Mouse (Mus musculus) midbrain, embryonic 16.5 days (tissue): Measurements from ENCODE around the gene Flywch2. TPM values are rescaled to one million over a fixed set of nuclear protein-coding genes. Genes with fewer than 3 reads are reported as not detected.
A peak's percentile ranks its signal among the peaks of the same experiment; 100 is the strongest.

Experiments used
- ATAC-seq: fragments of 200-750 bp; cut with Nextera tagmentation; 2 replicates; pipeline ENCODE4 v1.8.0; 2017; ENCODE audit warnings: moderate TSS enrichment
- H3K27ac ChIP-seq: fragments of 300-500 bp; sonication (generic); 2 replicates; pipeline ENCODE4 v1.5.1; 2014; ENCODE audit warnings: mild to moderate bottlenecking, low read length, mixed read lengths
- H3K27me3 ChIP-seq: fragments of 300-500 bp; sonication (generic); 2 replicates; pipeline ENCODE4 v1.6.1; 2014; ENCODE audit warnings: low read depth, low read length, mixed read lengths; ENCODE audit not compliant: control insufficient read depth, insufficient read depth
- H3K36me3 ChIP-seq: fragments of 300-500 bp; sonication (generic); 2 replicates; pipeline ENCODE4 v1.6.1; 2014; ENCODE audit warnings: mild to moderate bottlenecking, low read length, moderate library complexity, mixed read lengths; ENCODE audit not compliant: control insufficient read depth, insufficient read depth
- H3K4me1 ChIP-seq: fragments of 300-500 bp; sonication (generic); 2 replicates; pipeline ENCODE4 v1.6.1; 2014; ENCODE audit warnings: mild to moderate bottlenecking, low read length, mixed read lengths; ENCODE audit not compliant: control insufficient read depth, insufficient read depth
- H3K4me2 ChIP-seq: fragments of 300-500 bp; sonication (generic); 2 replicates; pipeline ENCODE4 v1.6.1; 2014; ENCODE audit warnings: mild to moderate bottlenecking, low read length, mixed read lengths
- H3K4me3 ChIP-seq: fragments of 300-500 bp; sonication (generic); 2 replicates; pipeline ENCODE4 v1.5.1; 2014; ENCODE audit warnings: low read depth, mild to moderate bottlenecking, low read length, moderate library complexity, mixed read lengths
- H3K9ac ChIP-seq: fragments of 300-500 bp; sonication (generic); 2 replicates; pipeline ENCODE4 v1.6.1; 2014; ENCODE audit warnings: low read depth, low read length, mixed read lengths
- H3K9me3 ChIP-seq: fragments of 300-500 bp; sonication (generic); replicated peaks from 2 replicates; pipeline ENCODE4 v1.6.1; 2014; ENCODE audit warnings: mild to moderate bottlenecking, low read length, mixed read lengths; ENCODE audit not compliant: control insufficient read depth, poor library complexity, severe bottlenecking
- WGBS: fragments of 180-500 bp; shearing (Covaris S2); extraction: QIAGEN DNeasy Blood & Tissue Kit; methylation state at CpG from one replicate; pipeline ENCODE4 v1.1.7; 2014; 5-methylcytosine and 5-hydroxymethylcytosine counted together
- polyA plus RNA-seq: library from polyadenylated mRNA; unstranded; fragments of >200 nt; fragmentation: Nextera tagmentation; extraction: Ambion mirVana; gene quantifications from 2 replicates; pipeline ENCODE4 v1.2.1, GENCODE M21; 2015

The Flywch2 gene
- polyA plus RNA-seq, 1 experiment from 2014 or later = 81.3 TPM

DNA sequence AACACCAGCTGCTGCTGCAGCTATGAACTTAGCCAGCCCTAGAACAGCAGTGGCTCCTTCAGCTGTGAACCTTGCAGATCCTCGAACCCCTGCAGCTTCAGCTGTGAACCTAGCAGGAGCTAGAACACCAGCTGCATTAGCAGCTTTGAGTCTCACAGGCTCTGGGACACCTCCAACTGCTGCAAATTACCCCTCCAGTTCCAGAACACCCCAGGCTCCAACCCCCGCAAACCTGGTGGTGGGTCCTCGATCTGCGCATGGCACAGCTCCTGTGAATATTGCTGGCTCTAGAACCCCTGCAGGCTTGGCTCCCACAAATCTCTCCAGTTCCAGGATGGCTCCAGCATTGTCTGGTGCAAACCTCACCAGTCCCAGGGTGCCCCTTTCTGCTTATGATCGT, 34.9 kb upstream of the Flywch2 start:
- Histone ChIP-seq H3K36me3 (peaks cover 83% of the 10 kb centered on the region), H3K4me3 (no peak overlapping the region), H3K9me3 (peaks cover 17% of the 10 kb centered on the region; the same call in 1 of the 2 replicates), H3K4me1 (no peaks in the 10 kb centered on the region), H3K27me3 (no peaks in the 10 kb centered on the region), H3K9ac (no peak overlapping the region), H3K27ac (no peak overlapping the region), H3K4me2 (no peak overlapping the region)
- ATAC-seq = no peak
- 94% methylated on average over 5 of the region's 5 CpGs for WGBS

DNA sequence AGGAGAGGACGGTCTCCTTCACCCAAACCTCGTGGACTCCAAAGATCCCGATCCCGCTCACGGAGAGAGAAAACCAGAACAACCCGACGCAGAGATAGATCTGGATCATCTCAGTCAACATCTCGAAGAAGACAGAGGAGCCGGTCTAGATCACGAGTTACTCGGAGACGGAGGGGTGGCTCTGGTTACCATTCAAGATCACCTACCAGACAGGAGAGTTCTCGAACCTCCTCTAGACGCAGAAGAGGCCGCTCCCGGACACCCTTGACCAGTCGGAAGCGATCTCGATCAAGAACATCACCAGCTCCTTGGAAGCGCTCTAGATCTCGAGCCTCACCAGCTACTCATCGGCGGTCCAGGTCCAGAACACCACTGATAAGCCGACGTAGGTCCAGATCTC, 33.4 kb upstream of the Flywch2 start:
- Histone ChIP-seq H3K27ac (no peak overlapping the region), H3K9me3 (peaks cover 17% of the 10 kb centered on the region; the same call in 1 of the 2 replicates), H3K4me2 (no peak overlapping the region), H3K27me3 (no peaks in the 10 kb centered on the region), H3K9ac (no peak overlapping the region), H3K4me3 (no peak overlapping the region), H3K36me3 (peaks cover 82% of the 10 kb centered on the region), H3K4me1 (no peaks in the 10 kb centered on the region)
- 97% methylated on average over 25 of the region's 25 CpGs for WGBS
- ATAC-seq = no peak

DNA sequence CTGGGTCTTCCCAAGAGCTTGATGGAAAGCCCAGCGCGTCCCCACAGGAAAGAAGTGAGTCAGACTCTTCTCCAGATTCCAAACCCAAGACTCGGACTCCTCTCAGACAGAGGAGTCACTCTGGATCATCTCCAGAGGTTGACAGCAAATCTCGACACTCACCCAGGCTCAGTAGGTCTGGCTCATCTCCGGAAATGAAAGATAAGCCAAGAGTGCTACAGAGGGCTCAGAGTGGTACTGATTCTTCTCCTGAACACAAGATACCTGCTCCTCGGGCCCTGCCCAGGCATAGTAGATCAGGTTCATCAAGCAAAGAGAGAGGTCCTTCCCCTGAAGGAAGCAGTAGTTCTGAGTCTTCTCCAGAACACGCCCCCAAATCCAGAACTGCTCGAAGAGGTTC, 32.7 kb upstream of the Flywch2 start:
- Histone ChIP-seq H3K36me3 (peaks cover 88% of the 10 kb centered on the region), H3K4me3 (no peak overlapping the region), H3K9me3 (peaks cover 17% of the 10 kb centered on the region; the same call in 1 of the 2 replicates), H3K4me1 (no peaks in the 10 kb centered on the region), H3K9ac (no peak overlapping the region), H3K27me3 (no peaks in the 10 kb centered on the region), H3K4me2 (no peak overlapping the region), H3K27ac (no peak overlapping the region)
- 99% methylated on average over 8 of the region's 8 CpGs for WGBS
- no peak for ATAC-seq

DNA sequence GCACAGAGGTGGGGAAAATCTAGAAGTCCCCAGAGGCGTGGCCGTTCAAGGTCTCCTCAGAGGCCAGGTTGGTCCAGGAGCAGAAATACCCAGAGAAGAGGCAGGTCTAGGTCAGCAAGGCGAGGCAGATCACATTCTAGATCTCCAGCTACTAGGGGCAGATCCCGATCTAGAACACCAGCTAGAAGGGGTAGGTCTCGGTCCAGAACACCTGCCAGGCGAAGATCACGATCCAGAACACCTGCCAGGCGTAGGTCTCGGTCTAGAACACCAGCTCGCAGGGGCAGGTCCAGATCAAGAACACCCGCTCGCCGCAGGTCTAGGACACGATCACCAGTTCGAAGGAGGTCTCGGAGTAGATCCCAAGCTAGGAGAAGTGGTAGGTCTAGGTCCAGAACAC, 29.8 kb upstream of the Flywch2 start:
- 98% methylated on average over 16 of the region's 16 CpGs for WGBS
- peaks cover 80% of the 10 kb centered on the region for H3K36me3 ChIP-seq
- no peak overlapping the region for H3K4me3 ChIP-seq
- no peak overlapping the region for H3K4me2 ChIP-seq
- H3K27ac ChIP-seq = no peak overlapping the region
- no peaks in the 10 kb centered on the region for H3K4me1 ChIP-seq
- H3K9ac ChIP-seq = no peak overlapping the region
- no peaks in the 10 kb centered on the region for H3K27me3 ChIP-seq
- no peak for ATAC-seq
- H3K9me3 ChIP-seq = peaks cover 17% of the 10 kb centered on the region; the same call in 1 of the 2 replicates

DNA sequence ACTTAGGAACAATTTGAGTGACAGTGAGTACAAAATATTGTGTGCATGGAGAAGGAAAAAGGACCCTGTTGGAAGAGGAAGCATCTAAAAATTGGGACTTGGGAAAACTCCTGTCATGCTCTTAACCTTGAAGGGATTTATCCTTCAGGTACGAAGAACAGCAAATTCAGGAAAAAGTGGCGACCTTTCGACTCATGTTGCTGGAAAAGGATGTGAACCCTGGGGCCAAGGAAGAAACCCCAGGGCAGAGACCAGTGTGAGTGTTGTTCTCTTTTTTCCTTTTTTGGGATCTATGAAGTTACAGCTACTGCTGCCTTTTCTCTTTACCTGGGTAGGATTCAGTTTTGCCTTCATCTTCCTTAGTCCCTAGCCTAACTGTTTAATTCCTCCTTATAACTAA, 22.0 kb upstream of the Flywch2 start:
- no peak for ATAC-seq
- H3K36me3 ChIP-seq = peaks cover 34% of the 10 kb centered on the region
- WGBS = 94% methylated on average over 3 of the region's 3 CpGs

DNA sequence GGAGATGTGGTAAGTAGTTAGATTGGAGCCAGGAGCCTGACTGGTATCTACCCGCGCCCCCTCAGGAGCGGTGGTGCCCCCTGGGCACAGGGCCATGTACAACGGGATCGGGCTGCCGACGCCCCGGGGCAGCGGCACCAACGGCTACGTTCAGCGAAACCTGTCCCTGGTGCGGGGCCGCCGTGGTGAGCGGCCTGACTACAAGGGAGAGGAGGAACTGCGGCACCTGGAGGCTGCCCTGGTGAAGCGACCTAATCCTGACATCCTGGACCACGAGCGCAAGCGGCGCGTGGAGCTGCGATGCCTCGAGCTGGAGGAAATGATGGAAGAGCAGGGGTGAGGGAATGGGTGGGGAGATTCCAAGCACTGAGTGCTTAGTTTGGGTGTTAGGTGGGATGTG, 21.0 kb upstream of the Flywch2 start:
- Histone ChIP-seq H3K4me1 (peaks cover 28% of the 10 kb centered on the region), H3K4me3 (no peak overlapping the region), H3K27ac (no peak overlapping the region), H3K9ac (no peak overlapping the region), H3K9me3 (no peaks in the 10 kb centered on the region), H3K36me3 (peaks cover 27% of the 10 kb centered on the region), H3K4me2 (no peak overlapping the region; the same call in 1 of the 2 replicates), H3K27me3 (no peaks in the 10 kb centered on the region)
- WGBS = 80% methylated on average over 25 of the region's 25 CpGs
- no peak for ATAC-seq

More for the DNA sequence above, 22.0 kb upstream of the Flywch2 start:
- no peak overlapping the region for H3K4me3 ChIP-seq
- H3K27ac ChIP-seq = no peak overlapping the region
- H3K4me1 ChIP-seq = peaks cover 28% of the 10 kb centered on the region
- H3K9ac ChIP-seq = no peak overlapping the region
- H3K27me3 ChIP-seq = no peaks in the 10 kb centered on the region
- no peaks in the 10 kb centered on the region for H3K9me3 ChIP-seq
- H3K4me2 ChIP-seq = no peak overlapping the region

DNA sequence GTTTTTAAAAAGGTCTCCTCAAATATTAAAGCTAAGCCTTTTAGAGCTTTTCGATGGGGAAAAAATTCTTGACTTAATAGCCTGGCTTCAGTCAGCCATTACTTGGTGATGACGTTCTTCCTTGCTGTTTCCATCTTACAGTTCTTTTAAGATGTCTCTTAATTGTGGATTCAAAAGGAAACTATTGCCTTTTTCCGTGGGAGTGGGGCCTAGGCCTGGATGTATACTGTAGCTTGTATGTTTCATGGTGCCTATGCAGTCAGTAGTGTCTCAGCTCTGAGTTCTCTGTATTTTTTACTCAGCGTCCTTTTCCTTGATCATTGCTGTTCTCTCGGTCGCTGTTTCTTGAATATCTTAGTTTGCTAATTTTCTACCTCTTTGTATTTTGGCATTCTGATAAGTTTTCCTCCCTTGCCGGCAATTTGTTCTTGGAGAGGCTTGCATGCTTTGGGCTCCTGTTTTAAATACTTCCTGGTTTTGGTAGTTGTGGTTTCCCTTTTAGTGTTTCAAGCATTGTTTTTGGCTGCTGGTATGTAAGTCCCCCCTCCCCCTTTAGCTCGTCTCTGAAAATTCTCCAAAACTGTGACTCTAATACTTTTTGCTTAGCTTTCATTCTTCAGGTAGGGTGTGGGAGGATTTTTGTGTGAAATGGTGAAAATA, 18.7 kb upstream of the Flywch2 start:
- no peak for ATAC-seq
- 4% methylated on average over 8 of the region's 8 CpGs for WGBS
- H3K4me1 ChIP-seq = peaks cover 28% of the 10 kb centered on the region
- H3K36me3 ChIP-seq = peaks cover 12% of the 10 kb centered on the region; the same call in 1 of the 2 replicates
- H3K27me3 ChIP-seq = no peaks in the 10 kb centered on the region
- peak overlapping the region; percentile 83 for H3K4me3 ChIP-seq
- no peaks in the 10 kb centered on the region for H3K9me3 ChIP-seq
- no peak overlapping the region for H3K27ac ChIP-seq
- peak overlapping the region; percentile 92 for H3K9ac ChIP-seq
- peak overlapping the region; percentile 75 for H3K4me2 ChIP-seq

DNA sequence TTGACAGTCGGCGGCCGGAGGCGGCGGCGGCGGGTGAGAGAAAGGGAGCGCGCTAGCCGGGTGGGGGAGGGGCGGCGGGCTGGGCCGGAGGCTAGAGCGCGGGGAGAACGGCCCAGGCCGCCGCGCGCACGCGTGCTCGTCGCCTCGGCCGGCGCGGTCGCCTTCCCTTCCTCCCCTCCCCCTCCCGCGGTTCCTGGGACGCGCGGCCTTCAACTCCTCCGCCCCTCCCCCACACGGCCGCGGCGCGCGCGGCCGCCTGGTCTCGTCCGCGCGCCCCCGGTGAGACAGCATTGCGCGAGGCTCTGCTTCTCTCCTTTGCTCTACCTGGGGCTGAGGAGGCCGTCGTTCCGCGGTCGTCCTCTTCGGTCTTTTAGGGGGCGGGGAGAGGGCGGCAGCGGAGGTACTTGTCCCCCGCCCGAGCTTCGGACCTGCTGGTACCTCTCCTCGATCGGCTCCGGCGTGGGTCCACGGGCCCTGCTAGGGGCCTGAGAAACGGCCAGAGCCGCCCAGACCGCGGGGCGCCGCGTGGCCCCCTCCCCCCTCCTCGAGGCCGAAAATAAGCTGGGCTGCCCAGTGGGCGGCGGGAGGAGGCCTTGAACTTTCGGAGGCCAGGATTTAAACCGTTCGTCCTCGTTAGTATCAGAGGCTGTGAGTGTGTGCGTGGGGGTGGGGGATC, 17.6 kb upstream of the Flywch2 start:
- under 1% methylated on average over 55 of the region's 83 CpGs for WGBS
- peaks cover 28% of the 10 kb centered on the region for H3K4me1 ChIP-seq
- H3K4me3 ChIP-seq = peak overlapping the region; percentile 83
- ATAC-seq = peak; percentile 73
- peak overlapping the region; percentile 75 for H3K4me2 ChIP-seq
- no peaks in the 10 kb centered on the region for H3K27me3 ChIP-seq
- peaks cover 5% of the 10 kb centered on the region; the same call in 1 of the 2 replicates for H3K36me3 ChIP-seq
- H3K9me3 ChIP-seq = no peaks in the 10 kb centered on the region
- H3K27ac ChIP-seq = peak overlapping the region; percentile 98
- H3K9ac ChIP-seq = peak overlapping the region; percentile 92

DNA sequence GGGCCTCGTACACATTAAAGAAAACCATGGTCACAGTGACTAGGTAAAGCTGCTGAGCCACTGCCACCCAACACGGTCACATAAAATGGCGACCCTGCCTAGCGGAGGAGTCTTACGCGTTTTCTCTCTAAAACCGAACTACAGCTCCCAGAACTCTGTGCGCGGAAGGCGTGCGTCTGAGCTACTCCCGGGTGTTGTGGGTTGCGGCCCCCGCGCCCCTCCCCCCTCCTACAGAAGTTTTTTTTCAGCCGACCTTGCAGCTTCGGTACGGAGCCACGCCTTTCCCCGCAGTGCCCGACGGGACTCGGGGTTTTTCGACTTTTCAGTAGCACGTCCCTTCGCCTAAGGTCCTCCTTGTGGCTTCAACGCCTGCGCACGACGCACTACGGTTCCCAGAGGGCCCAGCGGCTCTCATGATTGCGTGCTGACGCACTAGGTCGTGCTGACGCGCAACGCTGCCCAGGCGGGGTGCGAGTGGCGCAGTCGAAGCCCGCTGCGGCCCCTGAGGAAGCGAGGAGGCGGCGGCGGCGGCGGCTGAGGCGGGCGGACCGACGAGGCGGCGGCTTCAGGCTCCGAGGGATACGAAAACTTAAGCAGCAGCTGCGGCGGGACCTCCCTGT, 17.0 kb upstream of the Flywch2 start:
- peak overlapping the region; percentile 83 for H3K4me3 ChIP-seq
- H3K4me2 ChIP-seq = peak overlapping the region; percentile 53
- peak overlapping the region; percentile 98 for H3K27ac ChIP-seq
- under 1% methylated on average over 59 of the region's 60 CpGs for WGBS
- ATAC-seq = peak; percentile 99
- H3K4me1 ChIP-seq = peaks cover 28% of the 10 kb centered on the region
- H3K27me3 ChIP-seq = no peaks in the 10 kb centered on the region
- no peaks in the 10 kb centered on the region for H3K36me3 ChIP-seq
- H3K9ac ChIP-seq = peak overlapping the region; percentile 92
- no peaks in the 10 kb centered on the region for H3K9me3 ChIP-seq
